Mouse (Mus musculus): ENCODE data around the gene Srcin1. TPM values are rescaled to one million over a fixed set of nuclear protein-coding genes. Genes with fewer than 3 reads are reported as not detected.

Srcin1 gene
- polyA plus RNA-seq, 1 experiment = 70.2 TPM

- TF ChIP-seq POLR2A (IDR thresholded peaks at IDR 0.05; ENCODE audit: borderline replicate concordance, extremely low read depth, insufficient read depth, insufficient read length, poor library complexity, severe bottlenecking) = no peak
- TF ChIP-seq CTCF (IDR thresholded peaks at IDR 0.05; ENCODE audit: borderline replicate concordance, extremely low read depth, insufficient read depth, insufficient read length) = peak; percentile 8; the same call in 1 of the 2 replicates
- peak; percentile 71 for DNase-seq (ENCODE audit: low read depth)
These were observed 39.0 kb downstream of the Srcin1 start for GRCm38 (mm10) chr11:97536835-97537579.

GRCm38 (mm10) chr11:97536083-97536747, 39.8 kb downstream of the Srcin1 start:
- TF ChIP-seq CTCF (IDR thresholded peaks at IDR 0.05; ENCODE audit: borderline replicate concordance, extremely low read depth, insufficient read depth, insufficient read length) (no peak), POLR2A (IDR thresholded peaks at IDR 0.05; ENCODE audit: borderline replicate concordance, extremely low read depth, insufficient read depth, insufficient read length, poor library complexity, severe bottlenecking) (no peak)
- DNase-seq (ENCODE audit: low read depth) = no peak

- no peak for TF ChIP-seq CTCF (IDR thresholded peaks at IDR 0.05; ENCODE audit: borderline replicate concordance, extremely low read depth, insufficient read depth, insufficient read length)
- no peak for TF ChIP-seq POLR2A (IDR thresholded peaks at IDR 0.05; ENCODE audit: borderline replicate concordance, extremely low read depth, insufficient read depth, insufficient read length, poor library complexity, severe bottlenecking)
These were observed 40.3 kb downstream of the Srcin1 start for GRCm38 (mm10) chr11:97535660-97536059.

GRCm38 (mm10) chr11:97535308-97535630, 40.7 kb downstream of the Srcin1 start:
- no peak for TF ChIP-seq CTCF (IDR thresholded peaks at IDR 0.05; ENCODE audit: borderline replicate concordance, extremely low read depth, insufficient read depth, insufficient read length)
- TF ChIP-seq POLR2A (IDR thresholded peaks at IDR 0.05; ENCODE audit: borderline replicate concordance, extremely low read depth, insufficient read depth, insufficient read length, poor library complexity, severe bottlenecking) = no peak
- DNase-seq (ENCODE audit: low read depth) = no peak

More at GRCm38 (mm10) chr11:97535660-97536059, 40.3 kb downstream of the Srcin1 start:
- no peak for DNase-seq (ENCODE audit: low read depth)

DNA sequence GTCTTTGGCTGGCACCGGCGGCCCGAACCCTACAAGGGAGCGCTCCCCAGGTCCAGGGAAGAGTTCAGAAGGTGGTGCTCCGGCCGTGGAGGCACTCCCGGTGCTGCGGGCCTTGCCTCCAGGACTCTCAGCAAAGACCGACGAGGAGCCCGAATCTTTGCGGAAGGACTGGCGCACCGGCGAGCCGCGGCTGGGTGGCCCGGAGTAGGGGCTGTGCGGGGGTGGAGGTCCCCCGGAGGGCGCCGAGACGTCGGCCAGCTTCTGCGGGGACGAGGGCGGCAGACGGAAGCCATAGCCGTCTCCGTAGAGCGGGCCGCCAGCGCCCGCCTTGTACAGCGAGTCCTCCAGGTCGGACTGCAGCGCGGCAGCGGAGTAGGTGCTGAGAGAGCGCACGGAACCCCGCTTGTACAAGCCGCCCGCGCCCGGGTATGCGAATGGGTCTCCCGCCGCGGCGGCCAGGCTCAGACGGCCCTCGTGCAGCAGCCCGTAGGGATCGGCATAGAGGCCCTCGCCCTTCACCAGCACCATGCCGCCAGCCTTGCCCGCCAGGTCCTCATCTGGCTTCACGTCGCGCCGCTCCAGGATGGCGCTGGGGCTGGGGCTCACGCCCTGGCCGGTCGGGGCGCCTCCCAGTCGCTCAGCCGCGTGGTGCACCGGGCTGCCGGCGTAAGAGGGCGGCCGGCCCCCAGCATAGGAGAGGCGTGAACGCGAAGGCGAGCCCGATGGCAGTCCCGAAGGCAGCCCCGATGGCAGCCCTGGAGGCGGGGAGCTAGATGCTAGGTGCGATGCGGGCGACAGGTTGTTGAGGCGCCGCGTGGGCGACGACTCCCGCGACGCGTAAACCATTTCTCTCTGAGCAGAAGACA, 41.3 kb downstream of the Srcin1 start:
- DNase-seq (ENCODE audit: low read depth) = peak; percentile 46
- TF ChIP-seq CTCF (IDR thresholded peaks at IDR 0.05; ENCODE audit: borderline replicate concordance, extremely low read depth, insufficient read depth, insufficient read length) (no peak), POLR2A (IDR thresholded peaks at IDR 0.05; ENCODE audit: borderline replicate concordance, extremely low read depth, insufficient read depth, insufficient read length, poor library complexity, severe bottlenecking) (no peak)

DNA sequence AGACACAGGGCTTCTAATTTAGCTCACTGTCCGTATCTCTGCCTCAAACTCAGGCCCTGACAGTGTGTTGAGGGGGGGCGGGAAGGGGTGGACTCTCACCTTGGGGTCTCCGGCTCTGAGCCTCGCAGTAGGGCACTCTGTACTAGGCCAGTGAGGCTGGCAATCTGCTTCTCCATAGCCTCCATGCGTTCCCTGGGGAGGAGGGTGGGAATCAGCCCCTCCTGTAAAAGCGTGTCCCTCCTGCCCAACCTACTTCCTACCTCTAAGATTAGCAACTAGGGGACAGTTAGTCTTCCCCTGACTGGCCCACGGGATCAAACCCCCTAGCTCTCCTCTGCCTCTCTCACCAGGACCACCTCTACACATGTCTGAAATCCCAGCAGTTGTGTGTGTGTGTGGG, 42.3 kb downstream of the Srcin1 start:
- DNase-seq (ENCODE audit: low read depth) = no peak
- TF ChIP-seq CTCF (IDR thresholded peaks at IDR 0.05; ENCODE audit: borderline replicate concordance, extremely low read depth, insufficient read depth, insufficient read length) (no peak), POLR2A (IDR thresholded peaks at IDR 0.05; ENCODE audit: borderline replicate concordance, extremely low read depth, insufficient read depth, insufficient read length, poor library complexity, severe bottlenecking) (no peak)

DNA sequence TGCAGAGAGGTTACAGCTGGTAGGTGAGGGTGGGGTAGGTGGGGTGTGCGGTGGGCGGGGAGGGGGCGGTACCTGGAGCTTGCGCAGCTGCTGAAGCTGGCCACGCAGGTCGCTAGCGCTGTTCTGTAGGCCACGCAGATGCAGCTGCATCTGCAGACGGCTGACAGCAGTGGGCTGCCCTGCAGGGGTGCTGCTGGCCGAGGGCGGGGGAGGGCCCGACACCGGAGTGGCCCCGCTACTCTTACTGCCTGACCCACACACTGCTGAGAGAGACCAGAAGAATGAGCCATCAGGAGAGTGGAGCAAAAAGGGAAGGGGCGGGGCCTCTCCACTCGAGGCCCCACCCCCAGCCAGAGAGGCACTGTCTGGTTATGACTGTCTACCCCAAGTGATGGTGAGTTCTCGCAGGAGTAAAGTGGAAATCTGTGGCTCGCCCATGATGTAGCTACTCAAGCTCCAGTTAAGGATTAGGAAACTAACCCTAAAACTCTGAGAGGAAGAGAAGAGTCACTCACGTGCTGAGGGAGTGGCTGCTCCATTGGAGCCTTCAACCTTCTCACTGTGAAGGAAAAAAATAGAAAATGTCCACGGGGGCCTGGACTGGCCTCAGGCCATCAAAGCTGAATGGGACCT, 42.9 kb downstream of the Srcin1 start:
- TF ChIP-seq CTCF (IDR thresholded peaks at IDR 0.05; ENCODE audit: borderline replicate concordance, extremely low read depth, insufficient read depth, insufficient read length) (no peak), POLR2A (IDR thresholded peaks at IDR 0.05; ENCODE audit: borderline replicate concordance, extremely low read depth, insufficient read depth, insufficient read length, poor library complexity, severe bottlenecking) (no peak)
- no peak for DNase-seq (ENCODE audit: low read depth)

DNA sequence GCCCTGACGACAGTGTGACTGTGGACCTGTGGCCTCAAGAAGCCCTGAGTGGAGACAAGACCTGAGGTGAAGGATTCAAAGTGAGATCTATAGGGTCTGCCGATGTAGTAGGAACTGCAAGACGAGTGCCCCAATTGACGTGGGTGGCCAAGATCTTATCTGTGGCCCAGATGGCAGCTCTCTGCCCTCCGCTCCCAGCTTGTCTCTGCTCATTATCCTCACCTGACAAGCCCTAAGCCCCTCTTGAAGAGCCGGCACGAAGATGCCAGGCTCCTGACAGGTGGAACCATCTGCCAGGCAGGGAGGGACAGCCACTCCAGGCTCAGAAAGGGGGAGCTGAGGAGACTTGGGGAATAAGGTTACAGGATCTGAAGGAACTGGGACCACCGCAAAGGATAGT, 43.6 kb downstream of the Srcin1 start:
- DNase-seq (ENCODE audit: low read depth) = peak; percentile 54
- TF ChIP-seq POLR2A (IDR thresholded peaks at IDR 0.05; ENCODE audit: borderline replicate concordance, extremely low read depth, insufficient read depth, insufficient read length, poor library complexity, severe bottlenecking) = no peak
- TF ChIP-seq CTCF (IDR thresholded peaks at IDR 0.05; ENCODE audit: borderline replicate concordance, extremely low read depth, insufficient read depth, insufficient read length) = no peak

GRCm38 (mm10) chr11:97531381-97532260, 44.4 kb downstream of the Srcin1 start:
- peak; percentile 95 for DNase-seq (ENCODE audit: low read depth)
- TF ChIP-seq CTCF (IDR thresholded peaks at IDR 0.05; ENCODE audit: borderline replicate concordance, extremely low read depth, insufficient read depth, insufficient read length) (peak; percentile 98), POLR2A (IDR thresholded peaks at IDR 0.05; ENCODE audit: borderline replicate concordance, extremely low read depth, insufficient read depth, insufficient read length, poor library complexity, severe bottlenecking) (no peak)

- TF ChIP-seq POLR2A (IDR thresholded peaks at IDR 0.05; ENCODE audit: borderline replicate concordance, extremely low read depth, insufficient read depth, insufficient read length, poor library complexity, severe bottlenecking) (no peak), CTCF (IDR thresholded peaks at IDR 0.05; ENCODE audit: borderline replicate concordance, extremely low read depth, insufficient read depth, insufficient read length) (no peak)
- DNase-seq (ENCODE audit: low read depth) = no peak
These were observed 45.0 kb downstream of the Srcin1 start for GRCm38 (mm10) chr11:97530961-97531360.
